Mouse (Mus musculus) liver, adult 2 months (tissue): ENCODE results near the gene B230118H07Rik.

ENCODE experiments used
- CTCF ChIP-seq: fragments of 200-500 bp; IDR thresholded peaks from 2 replicates; pipeline ENCODE4 v1.5.1; 2011; ENCODE audit warnings: low read depth, low read length, control low read depth
- POLR2A ChIP-seq: fragments of 200-500 bp; IDR thresholded peaks from 2 replicates; pipeline ENCODE4 v1.6.1; 2011; ENCODE audit warnings: low read length, control low read depth; ENCODE audit not compliant: insufficient read depth; ENCODE audit errors: extremely low read depth

DNA sequence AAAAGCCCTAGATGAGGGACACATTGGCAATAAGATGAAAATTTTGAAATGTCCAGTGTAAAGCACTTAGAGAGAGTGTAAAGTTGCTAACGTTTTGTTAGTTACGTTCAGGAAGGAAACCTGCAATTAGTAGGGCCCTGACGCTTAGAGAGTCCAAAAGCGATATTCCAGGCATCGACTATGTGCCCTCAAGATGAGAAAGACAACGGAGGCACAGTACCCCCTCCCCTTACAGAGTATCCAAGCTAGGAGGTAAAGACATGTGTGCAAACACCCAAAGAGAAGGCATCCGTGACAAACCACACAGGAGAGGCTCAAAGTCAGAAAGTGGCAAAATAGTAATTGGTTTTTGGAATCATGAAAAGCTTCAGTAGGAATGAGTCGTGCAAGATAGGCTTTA lies 56.4 kb downstream of the B230118H07Rik start:
- no peak for TF ChIP-seq CTCF
- no peak for TF ChIP-seq POLR2A
